Mouse (Mus musculus) bone marrow macrophage, adult 2 months (primary cell): ENCODE measurements at regions not wholly inside any gene's neighbourhood (a gene's known extent, or its start where the extent isn't known, plus 50 kb on each side); places are given as distances from the start of the nearest gene placed in this dataset.

Experiments used
- CTCF ChIP-seq: IDR thresholded peaks from 2 replicates; pipeline ENCODE4 v1.5.1; 2012; ENCODE audit warnings: low read depth, mild to moderate bottlenecking, low read length, moderate library complexity
- POLR2A ChIP-seq: IDR thresholded peaks from 2 replicates; pipeline ENCODE4 v1.6.1; 2012; ENCODE audit warnings: mild to moderate bottlenecking, low read depth, low read length, borderline replicate concordance

- TF ChIP-seq CTCF, result no peak
- TF ChIP-seq POLR2A, result no peak
Observed at GRCm38 (mm10) chr9:40614071-40614470, 56.3 kb upstream of the Gm21915 start.
